Mouse (Mus musculus) v-Abl transformed pro-B cells (cell line): Measurements from ENCODE around the gene Smoc2.

Source experiments
- in situ Hi-C, 2 experiments: fragments of 400-800 bp; cut with MboI; formaldehyde crosslinking; loops; one replicate each; pipeline ENCODE4 v1.15.1; 2025; ENCODE audit not compliant: unreplicated experiment in 2 of 2

Smoc2 gene

GRCm38 (mm10) chr17:14398650-14399424 lies 119.5 kb downstream of the Smoc2 start:
- in situ Hi-C loops = no loop called here

- in situ Hi-C loops = no loop called here
Observed at GRCm38 (mm10) chr17:14400960-14401359, 121.7 kb downstream of the Smoc2 start.

GRCm38 (mm10) chr17:14407874-14408273 lies 128.6 kb downstream of the Smoc2 start:
- in situ Hi-C loops = no loop called here

GRCm38 (mm10) chr17:14412460-14412859 lies 133.2 kb downstream of the Smoc2 start:
- in situ Hi-C loops = no loop called here

GRCm38 (mm10) chr17:14414511-14414910 lies 135.2 kb downstream of the Smoc2 start:
- in situ Hi-C loops = no loop called here

- in situ Hi-C loops = no loop called here
Observed at GRCm38 (mm10) chr17:14420460-14421046, 141.2 kb downstream of the Smoc2 start.

GRCm38 (mm10) chr17:14426481-14426880 lies 147.2 kb downstream of the Smoc2 start:
- in situ Hi-C loops = no loop called here

GRCm38 (mm10) chr17:14434717-14435116 lies 155.4 kb downstream of the Smoc2 start:
- in situ Hi-C loops = no loop called here

- in situ Hi-C loops = no loop called here
Observed at GRCm38 (mm10) chr17:14445611-14446010, 166.3 kb downstream of the Smoc2 start.

GRCm38 (mm10) chr17:14447275-14447674 lies 168.0 kb downstream of the Smoc2 start:
- in situ Hi-C loops = no loop called here
